ENCODE assay signal across 22 mouse cellular contexts in genomic region chr2:58710234-58710633, GRCm38 (mm10).
DNase-seq lines count a peak whose midpoint lies in the region; ATAC-seq lines count a peak whose summit lies in the region.
"Had no signal": no experiment of that assay in that cellular context is flagged by ENCODE, and none has a peak within 500 bp of the region (broad histone marks: within the 10 kb centered on the region; RNA-seq: fewer than 3 reads in every experiment).

No protein-coding gene starts in this region.

- ATAC-seq in limb, embryonic 15.5 days (ENCODE audit: insufficient number of reproducible peaks, low FRiP score, low TSS enrichment, low read depth): peak; percentile 44
- ATAC-seq in embryonic facial prominence, embryonic 13.5 days (ENCODE audit: insufficient number of reproducible peaks, insufficient read depth, low FRiP score, low TSS enrichment, low read depth): peak; percentile 38; the same call in 1 of the 2 replicates
- ATAC-seq in stomach, embryonic 14.5 days (ENCODE audit: insufficient number of reproducible peaks, insufficient read depth, low FRiP score, low read depth): peak; percentile 75; the same call in 1 of the 2 replicates
- ATAC-seq: forebrain, embryonic 14.5 days; midbrain, embryonic 16.5 days; Patski had no signal

- no peaks in the 10 kb centered on the region for H3K9me3 ChIP-seq in heart, embryonic 10.5 days
- no peaks in the 10 kb centered on the region for H3K9me3 ChIP-seq in limb, embryonic 15.5 days
- H3K9me3 ChIP-seq in limb, embryonic 10.5 days (replicated peaks): no peaks in the 10 kb centered on the region
- no peaks in the 10 kb centered on the region for H3K9me3 ChIP-seq in embryonic facial prominence, embryonic 13.5 days
- no peaks in the 10 kb centered on the region for H3K9me3 ChIP-seq in stomach, embryonic 14.5 days (ENCODE audit: control insufficient read depth, low read depth, low read length)
- H3K9me3 ChIP-seq: heart, embryonic 12.5 days; hindbrain, embryonic 12.5 days had no signal

- no peak overlapping the region for H3K4me2 ChIP-seq in limb, embryonic 15.5 days
- H3K4me2 ChIP-seq in embryonic facial prominence, embryonic 13.5 days: no peak overlapping the region
- no peak overlapping the region for H3K4me2 ChIP-seq in stomach, embryonic 14.5 days (replicated peaks; ENCODE audit: low read depth, low read length)
- H3K4me2 ChIP-seq: heart, embryonic 12.5 days; hindbrain, embryonic 12.5 days had no signal

- H3K27me3 ChIP-seq in heart, embryonic 10.5 days (ENCODE audit: insufficient read depth, poor library complexity, severe bottlenecking): no peaks in the 10 kb centered on the region
- no peaks in the 10 kb centered on the region for H3K27me3 ChIP-seq in limb, embryonic 15.5 days
- H3K27me3 ChIP-seq in limb, embryonic 10.5 days (ENCODE audit: low read depth, poor library complexity, severe bottlenecking): no peaks in the 10 kb centered on the region
- no peaks in the 10 kb centered on the region for H3K27me3 ChIP-seq in embryonic facial prominence, embryonic 13.5 days
- H3K27me3 ChIP-seq in stomach, embryonic 14.5 days (ENCODE audit: control insufficient read depth, insufficient read depth, low read length): no peaks in the 10 kb centered on the region
- H3K27me3 ChIP-seq: heart, embryonic 12.5 days; hindbrain, embryonic 12.5 days; Patski had no signal

- DNase-seq in heart, embryonic 10.5 days (ENCODE audit: low spot score): no peak
- no peak for DNase-seq in heart, postnatal 25 days (ENCODE audit: low spot score)
- no peak for DNase-seq in limb, embryonic 10.5 days (ENCODE audit: low spot score)
- no peak for DNase-seq in layer of hippocampus, postnatal 10 days (ENCODE audit: low spot score in 2 of 2)
- no peak for DNase-seq in urinary bladder, postnatal 14 days (ENCODE audit: low spot score)
- DNase-seq: cerebellum, adult 9-10 months; gastrocnemius, adult 2 months; heart, postnatal 14 days; kidney, adult 2 months; layer of hippocampus, adult 9-11 months; lung, postnatal 4 days; thymus, postnatal 14 days had no signal

- H3K9ac ChIP-seq in limb, embryonic 15.5 days: no peak overlapping the region
- H3K9ac ChIP-seq in embryonic facial prominence, embryonic 13.5 days: no peak overlapping the region
- H3K9ac ChIP-seq in stomach, embryonic 14.5 days (replicated peaks; ENCODE audit: low read depth, low read length): no peak overlapping the region
- H3K9ac ChIP-seq: heart, embryonic 12.5 days; hindbrain, embryonic 12.5 days had no signal

- no peak overlapping the region for H3K4me3 ChIP-seq in heart, embryonic 10.5 days
- H3K4me3 ChIP-seq in limb, embryonic 15.5 days: no peak overlapping the region
- no peak overlapping the region for H3K4me3 ChIP-seq in limb, embryonic 10.5 days
- no peak overlapping the region for H3K4me3 ChIP-seq in embryonic facial prominence, embryonic 13.5 days
- no peak overlapping the region for H3K4me3 ChIP-seq in stomach, embryonic 14.5 days (ENCODE audit: low read depth, low read length)
- H3K4me3 ChIP-seq: gastrocnemius, adult 2 months; heart, embryonic 12.5 days; hindbrain, embryonic 12.5 days; left cerebral cortex, adult 2 months; myocyte had no signal

- H3K27ac ChIP-seq in heart, embryonic 10.5 days: peak overlapping the region; percentile 22; the same call in 1 of the 2 replicates
- H3K27ac ChIP-seq in limb, embryonic 15.5 days: peak overlapping the region; percentile 71
- no peak overlapping the region for H3K27ac ChIP-seq in limb, embryonic 10.5 days
- peak overlapping the region; percentile 72 for H3K27ac ChIP-seq in embryonic facial prominence, embryonic 13.5 days
- no peak overlapping the region for H3K27ac ChIP-seq in stomach, embryonic 14.5 days (ENCODE audit: low read length)
- H3K27ac ChIP-seq: hindbrain, embryonic 12.5 days; left cerebral cortex, adult 2 months had no signal

- intact Hi-C loops in heart, postnatal 25 days (cut with DNase I): no loop called here

- peaks cover 55% of the 10 kb centered on the region for H3K4me1 ChIP-seq in heart, embryonic 10.5 days
- 0 out of 2 replicates have a peak, but pooled peaks cover 17% of the 10 kb centered on the region for H3K4me1 ChIP-seq in limb, embryonic 15.5 days
- no peaks in the 10 kb centered on the region for H3K4me1 ChIP-seq in limb, embryonic 10.5 days
- H3K4me1 ChIP-seq in embryonic facial prominence, embryonic 13.5 days: peaks cover 37% of the 10 kb centered on the region
- H3K4me1 ChIP-seq in stomach, embryonic 14.5 days (ENCODE audit: control insufficient read depth, insufficient read depth, low read length): 0 out of 2 replicates have a peak, but pooled peaks cover 4% of the 10 kb centered on the region

- no peaks in the 10 kb centered on the region for H3K36me3 ChIP-seq in heart, embryonic 10.5 days
- H3K36me3 ChIP-seq in limb, embryonic 15.5 days: no peaks in the 10 kb centered on the region
- H3K36me3 ChIP-seq in limb, embryonic 10.5 days: no peaks in the 10 kb centered on the region
- no peaks in the 10 kb centered on the region for H3K36me3 ChIP-seq in embryonic facial prominence, embryonic 13.5 days
- no peaks in the 10 kb centered on the region for H3K36me3 ChIP-seq in stomach, embryonic 14.5 days (ENCODE audit: control insufficient read depth, insufficient read depth, low read length)
- H3K36me3 ChIP-seq: heart, embryonic 12.5 days; hindbrain, embryonic 12.5 days had no signal

- WGBS in heart, embryonic 10.5 days: 66% methylated on average over 5 of the region's 5 CpGs
- WGBS in limb, embryonic 15.5 days: 35% methylated on average over 5 of the region's 5 CpGs
- WGBS in limb, embryonic 10.5 days: 62% methylated on average over 5 of the region's 5 CpGs
- WGBS in embryonic facial prominence, embryonic 13.5 days: 51% methylated on average over 5 of the region's 5 CpGs
- WGBS in stomach, embryonic 14.5 days: 26% methylated on average over 5 of the region's 5 CpGs

Comparison
In these comparisons a context has a peak if more than half of its experiments do, and no peak if none do; other contexts are left out.
1. H3K27ac ChIP-seq: peak in heart, embryonic 10.5 days (single experiment), limb, embryonic 15.5 days (single experiment) and embryonic facial prominence, embryonic 13.5 days (single experiment); none in limb, embryonic 10.5 days (single experiment) and stomach, embryonic 14.5 days (single experiment).
2. Peak in every context shown above with its lines, with median percentiles within 50 percentile points of each other: ATAC-seq.